Mouse (Mus musculus) neural tube, embryonic 11.5 days (tissue): ENCODE measurements around the gene Cntln. TPM values are rescaled to one million over a fixed set of nuclear protein-coding genes. Genes with fewer than 3 reads are reported as not detected.
A peak's percentile ranks its signal among the peaks of the same experiment; 100 is the strongest.

ENCODE experiments used
- ATAC-seq: fragments of 200-750 bp; cut with Nextera tagmentation; 2 replicates; pipeline ENCODE4 v1.8.0; 2017; ENCODE audit warnings: moderate number of reproducible peaks, mild to moderate bottlenecking, moderate TSS enrichment, moderate library complexity; ENCODE audit not compliant: insufficient read depth, low FRiP score, low TSS enrichment
- DNase-seq: peaks from one replicate; pipeline ENCODE4 v3.0.0-alpha.2; 2015; ENCODE audit warnings: low spot score
- H3K27ac ChIP-seq: fragments of 300-500 bp; sonication (generic); 2 replicates; pipeline ENCODE4 v1.5.1; 2014; ENCODE audit warnings: low read depth, mild to moderate bottlenecking, low read length
- H3K27me3 ChIP-seq: fragments of 300-500 bp; sonication (generic); 2 replicates; pipeline ENCODE4 v1.6.1; 2014; ENCODE audit warnings: mild to moderate bottlenecking, low read length, mixed read lengths; ENCODE audit not compliant: control insufficient read depth, insufficient read depth
- H3K36me3 ChIP-seq: fragments of 300-500 bp; sonication (generic); 2 replicates; pipeline ENCODE4 v1.6.1; 2014; ENCODE audit warnings: mild to moderate bottlenecking, low read length, moderate library complexity, mixed read lengths; ENCODE audit not compliant: control insufficient read depth, insufficient read depth
- H3K4me1 ChIP-seq: fragments of 300-500 bp; sonication (generic); 2 replicates; pipeline ENCODE4 v1.6.1; 2014; ENCODE audit warnings: low read length, mixed read lengths; ENCODE audit not compliant: control insufficient read depth, insufficient read depth
- H3K4me2 ChIP-seq: fragments of 300-500 bp; sonication (generic); 2 replicates; pipeline ENCODE4 v1.6.1; 2014; ENCODE audit warnings: low read depth, mild to moderate bottlenecking, moderate library complexity
- H3K4me3 ChIP-seq: fragments of 300-500 bp; sonication (generic); 2 replicates; pipeline ENCODE4 v1.5.1; 2014; ENCODE audit warnings: low read depth, low read length
- H3K9ac ChIP-seq: fragments of 300-500 bp; sonication (generic); 2 replicates; pipeline ENCODE4 v1.6.1; 2014; ENCODE audit warnings: mild to moderate bottlenecking, low read length
- H3K9me3 ChIP-seq: fragments of 300-500 bp; sonication (generic); 2 replicates; pipeline ENCODE4 v1.6.1; 2016; ENCODE audit warnings: low read length; ENCODE audit not compliant: control insufficient read depth
- WGBS: fragments of 180-500 bp; shearing (Covaris S2); extraction: QIAGEN DNeasy Blood & Tissue Kit; methylation state at CpG from one replicate; pipeline ENCODE4 v1.1.7; 2014; 5-methylcytosine and 5-hydroxymethylcytosine counted together
- polyA plus RNA-seq: library from polyadenylated mRNA; unstranded; fragments of >200 nt; fragmentation: Nextera tagmentation; extraction: Ambion mirVana; gene quantifications from 2 replicates; pipeline ENCODE4 v1.2.1, GENCODE M21; 2014

Gene Cntln
- polyA plus RNA-seq, 1 experiment from 2014 or later, result 9.7 TPM

GRCm38 (mm10) chr4:85162468-85163312 is 278.6 kb downstream of the Cntln start:
- Histone ChIP-seq H3K4me2 (no peak overlapping the region), H3K9me3 (no peaks in the 10 kb centered on the region), H3K4me3 (no peak overlapping the region), H3K9ac (no peak overlapping the region), H3K27ac (no peak overlapping the region), H3K4me1 (no peaks in the 10 kb centered on the region), H3K27me3 (no peaks in the 10 kb centered on the region), H3K36me3 (no peaks in the 10 kb centered on the region)
- ATAC-seq, result peak; percentile 74
- WGBS, result 28% methylated on average over 27 of the region's 27 CpGs
- peak; percentile 81 for DNase-seq

GRCm38 (mm10) chr4:85163313-85163615 is 279.2 kb downstream of the Cntln start:
- 0 out of 2 replicates have a peak, but pooled peaks have one; percentile 16 for ATAC-seq
- WGBS, result 86% methylated on average over 2 of the region's 2 CpGs

GRCm38 (mm10) chr4:85168001-85168400 is 283.9 kb downstream of the Cntln start:
- ATAC-seq (no peak), DNase-seq (no peak)
- Histone ChIP-seq H3K9me3 (no peaks in the 10 kb centered on the region), H3K27ac (no peak overlapping the region), H3K4me3 (no peak overlapping the region), H3K36me3 (no peaks in the 10 kb centered on the region), H3K4me1 (no peaks in the 10 kb centered on the region), H3K27me3 (no peaks in the 10 kb centered on the region), H3K4me2 (no peak overlapping the region), H3K9ac (no peak overlapping the region)
- 94% methylated on average over 12 of the region's 12 CpGs for WGBS

More at GRCm38 (mm10) chr4:85163313-85163615, 279.2 kb downstream of the Cntln start:
- Histone ChIP-seq H3K4me1 (no peaks in the 10 kb centered on the region), H3K4me3 (no peak overlapping the region), H3K36me3 (no peaks in the 10 kb centered on the region), H3K27me3 (no peaks in the 10 kb centered on the region), H3K9ac (no peak overlapping the region), H3K27ac (no peak overlapping the region), H3K4me2 (no peak overlapping the region), H3K9me3 (no peaks in the 10 kb centered on the region)
- DNase-seq, result no peak

- no peaks in the 10 kb centered on the region for H3K9me3 ChIP-seq
- no peak for ATAC-seq
- H3K4me3 ChIP-seq, result no peak overlapping the region
- H3K4me2 ChIP-seq, result no peak overlapping the region
- H3K9ac ChIP-seq, result no peak overlapping the region
- H3K36me3 ChIP-seq, result no peaks in the 10 kb centered on the region
- 89% methylated on average over 4 of the region's 4 CpGs for WGBS
- no peak for DNase-seq
- H3K27me3 ChIP-seq, result no peaks in the 10 kb centered on the region
- no peak overlapping the region for H3K27ac ChIP-seq
- no peaks in the 10 kb centered on the region for H3K4me1 ChIP-seq
Observed at GRCm38 (mm10) chr4:85175466-85175865, 291.4 kb downstream of the Cntln start.

GRCm38 (mm10) chr4:85178394-85179051 is 294.4 kb downstream of the Cntln start:
- Histone ChIP-seq H3K27me3 (no peaks in the 10 kb centered on the region), H3K27ac (no peak overlapping the region), H3K9me3 (no peaks in the 10 kb centered on the region), H3K4me3 (no peak overlapping the region), H3K4me2 (no peak overlapping the region), H3K4me1 (no peaks in the 10 kb centered on the region), H3K9ac (no peak overlapping the region), H3K36me3 (no peaks in the 10 kb centered on the region)
- DNase-seq (no peak), ATAC-seq (no peak)
- 67% methylated on average over 9 of the region's 9 CpGs for WGBS

Other genes with a start within 250 kb of the Cntln start
- gene Bnc2, start 209.0 kb upstream of the Cntln start, polyA plus RNA-seq, result 12.8 and 16.3 TPM in 2 replicates